Mouse (Mus musculus): Measurements from ENCODE around the gene Ccdc171.
"Not testable (repeated sequence)": the region's sequence is repeated elsewhere in the genome, so short reads cannot be mapped to it uniquely, and the experiment has no call there.

Gene Ccdc171

DNA sequence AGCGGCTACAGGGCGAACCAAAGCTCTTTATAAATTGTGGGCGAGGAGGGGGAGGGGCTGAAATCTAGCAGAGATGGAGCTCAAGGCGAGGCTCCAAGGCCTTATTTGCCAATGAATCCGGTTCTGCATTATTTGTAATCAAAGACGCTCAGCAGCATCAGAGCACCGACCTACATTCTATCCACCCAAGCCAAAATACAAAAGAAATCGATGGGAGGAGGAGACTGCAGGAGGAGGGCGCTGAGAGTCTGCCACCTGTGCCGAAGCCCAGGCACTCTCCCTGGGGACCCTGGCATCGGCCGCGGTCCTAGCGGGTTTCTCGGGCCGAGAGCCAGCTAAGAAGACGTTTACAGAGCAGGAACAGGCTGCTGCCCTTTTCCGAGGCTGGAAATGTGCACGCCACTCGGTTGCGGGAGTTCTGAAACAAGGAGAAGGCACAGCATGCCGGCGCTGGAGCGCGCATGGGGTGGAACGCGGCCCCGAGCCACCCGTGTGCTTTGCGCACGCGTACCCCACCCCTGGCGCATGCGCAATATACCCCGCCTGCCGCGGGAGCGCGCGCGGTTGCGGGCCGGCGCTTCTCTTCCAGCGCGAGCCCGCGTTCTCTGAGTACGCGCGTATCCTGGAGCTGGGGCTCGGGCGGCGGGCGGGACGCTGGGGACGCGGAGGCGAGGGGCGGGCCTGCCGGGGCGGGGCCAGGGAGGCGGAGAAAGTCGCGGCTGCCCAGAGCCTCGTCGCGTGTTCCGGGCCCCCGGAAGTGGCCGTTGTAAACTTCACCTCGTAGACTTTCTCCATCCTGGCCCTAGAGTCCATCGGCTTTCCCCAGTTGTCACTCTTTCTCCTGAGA is at the start of gene Ccdc171:
Gene Ccdc171 (plus strand): TSS at position 703 of the 847 bp plus-strand sequence.
- DNase-seq = peak; percentile 88 to 95

GRCm38 (mm10) chr4:83485250-83485649 is 40.1 kb upstream of the Ccdc171 start:
- no peak for DNase-seq

- DNase-seq = peak; percentile 83 to 91
Measured at GRCm38 (mm10) chr4:83485735-83486116, 39.6 kb upstream of the Ccdc171 start.

GRCm38 (mm10) chr4:83486117-83486901 is 39.0 kb upstream of the Ccdc171 start, which contains the start of gene Psip1:
TSS of gene Psip1 (minus strand) at chr4:83486459.
- DNase-seq = peak; percentile 93 to 94

GRCm38 (mm10) chr4:83489121-83489520 is 36.2 kb upstream of the Ccdc171 start:
- no peak for DNase-seq

- no peak for DNase-seq
Measured at GRCm38 (mm10) chr4:83493112-83493511, 32.2 kb upstream of the Ccdc171 start.

GRCm38 (mm10) chr4:83497013-83497412 is 28.3 kb upstream of the Ccdc171 start:
- DNase-seq = not testable (repeated sequence)

DNA sequence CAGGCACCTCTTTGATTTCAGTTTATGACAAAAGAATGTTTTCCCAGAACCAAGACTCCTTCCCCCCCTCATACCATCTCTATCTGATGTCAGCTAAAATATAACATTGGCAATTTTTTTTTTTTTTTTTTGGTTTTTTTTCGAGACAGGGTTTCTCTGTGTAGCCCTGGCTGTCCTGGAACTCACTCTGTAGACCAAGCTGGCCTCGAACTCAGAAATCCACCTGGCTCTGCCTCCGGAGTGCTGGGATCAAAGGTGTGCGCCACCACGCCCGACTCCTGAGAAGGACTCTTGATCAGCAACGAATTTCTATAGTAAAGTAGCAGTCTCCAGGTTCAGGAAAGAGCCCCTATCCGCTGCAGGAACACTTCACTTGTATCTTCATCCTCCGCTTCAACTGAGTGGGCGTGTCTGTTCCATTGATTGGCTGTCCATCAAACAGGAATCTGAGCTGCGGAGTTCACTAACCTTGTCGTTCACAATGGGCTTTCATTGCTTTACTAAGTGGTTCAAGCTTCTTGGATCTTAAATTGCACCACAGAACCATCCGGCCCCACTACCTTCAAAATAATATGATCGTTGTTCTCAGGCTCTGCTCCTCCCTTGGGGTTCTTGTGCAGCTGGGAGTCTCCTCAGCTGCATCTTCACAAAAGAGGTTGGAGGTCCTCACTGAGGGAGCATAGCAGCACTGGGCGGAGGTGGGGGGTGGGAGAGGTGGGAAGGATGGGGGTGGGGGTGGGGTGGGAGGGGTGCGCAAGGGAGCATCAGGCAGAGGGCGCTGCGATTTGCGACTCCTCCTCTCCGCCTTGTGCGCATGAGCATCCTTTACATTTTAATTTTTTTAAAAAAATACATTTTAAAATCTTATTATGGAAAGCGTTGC is 24.9 kb upstream of the Ccdc171 start:
- no peak for DNase-seq

- DNase-seq = no peak
Measured at GRCm38 (mm10) chr4:83501037-83501430, 24.3 kb upstream of the Ccdc171 start.

GRCm38 (mm10) chr4:83509600-83509999 is 15.7 kb upstream of the Ccdc171 start:
- no peak for DNase-seq

DNA sequence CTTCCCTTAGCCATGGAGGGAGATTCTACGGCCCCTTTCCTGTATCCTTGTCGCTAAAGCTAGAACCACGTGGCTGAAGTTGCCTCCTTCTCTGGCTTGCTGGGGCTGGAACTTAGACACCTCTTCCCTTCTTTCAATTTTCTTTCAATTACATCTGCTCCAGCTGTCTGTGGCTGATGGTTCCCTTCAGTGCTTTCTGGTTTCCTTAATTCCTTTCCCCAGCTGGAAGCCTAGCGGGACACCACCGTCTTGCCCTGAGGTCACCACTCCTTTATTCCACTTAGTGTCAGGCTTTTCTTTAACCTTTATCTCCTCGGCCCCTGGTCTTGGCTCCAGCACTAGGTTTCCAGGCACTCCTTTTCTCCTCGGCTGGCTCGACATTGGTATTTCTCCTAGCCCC is 14.3 kb upstream of the Ccdc171 start:
- no peak for DNase-seq

DNA sequence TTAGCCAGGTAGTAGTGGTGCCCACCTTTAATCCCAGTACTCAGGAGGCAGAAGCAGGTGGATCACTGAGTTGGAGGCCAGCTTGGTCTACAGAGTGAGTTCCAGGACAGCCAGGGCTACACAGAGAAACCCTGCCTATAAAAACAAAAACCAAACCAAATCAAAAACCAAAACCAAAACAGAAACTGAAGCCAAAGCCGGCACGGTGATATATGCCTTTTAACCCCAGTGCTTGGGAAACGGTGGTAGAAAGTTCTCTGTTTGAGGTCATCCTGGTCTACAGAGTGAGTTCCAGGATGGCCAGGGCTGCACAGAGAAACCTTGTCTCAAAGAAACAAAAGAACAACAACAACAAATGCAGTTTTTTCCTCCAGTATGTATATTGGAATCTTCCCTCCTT is 13.1 kb upstream of the Ccdc171 start:
- DNase-seq = no peak

DNA sequence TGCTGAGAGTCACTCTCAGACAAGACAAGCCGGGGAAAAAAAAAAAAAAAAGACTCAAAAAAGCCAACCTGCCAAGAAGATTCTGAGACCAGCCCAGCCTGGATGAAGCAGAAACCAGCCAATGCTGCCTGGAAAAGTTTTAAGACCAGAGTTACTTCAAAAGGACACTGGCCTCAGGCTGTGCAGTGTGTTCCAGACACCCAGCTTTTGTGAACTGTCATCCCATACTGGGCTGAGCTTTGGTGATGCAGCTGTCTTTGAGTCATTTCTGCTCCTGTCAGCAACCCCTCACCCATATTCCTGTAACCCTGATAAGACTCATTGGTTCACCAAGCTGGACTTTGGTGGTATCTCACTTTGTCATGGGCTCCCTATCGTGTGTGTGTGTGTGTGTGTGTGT is 12.7 kb upstream of the Ccdc171 start:
- DNase-seq = no peak

GRCm38 (mm10) chr4:83514183-83514582 is 11.2 kb upstream of the Ccdc171 start:
- no peak for DNase-seq

DNA sequence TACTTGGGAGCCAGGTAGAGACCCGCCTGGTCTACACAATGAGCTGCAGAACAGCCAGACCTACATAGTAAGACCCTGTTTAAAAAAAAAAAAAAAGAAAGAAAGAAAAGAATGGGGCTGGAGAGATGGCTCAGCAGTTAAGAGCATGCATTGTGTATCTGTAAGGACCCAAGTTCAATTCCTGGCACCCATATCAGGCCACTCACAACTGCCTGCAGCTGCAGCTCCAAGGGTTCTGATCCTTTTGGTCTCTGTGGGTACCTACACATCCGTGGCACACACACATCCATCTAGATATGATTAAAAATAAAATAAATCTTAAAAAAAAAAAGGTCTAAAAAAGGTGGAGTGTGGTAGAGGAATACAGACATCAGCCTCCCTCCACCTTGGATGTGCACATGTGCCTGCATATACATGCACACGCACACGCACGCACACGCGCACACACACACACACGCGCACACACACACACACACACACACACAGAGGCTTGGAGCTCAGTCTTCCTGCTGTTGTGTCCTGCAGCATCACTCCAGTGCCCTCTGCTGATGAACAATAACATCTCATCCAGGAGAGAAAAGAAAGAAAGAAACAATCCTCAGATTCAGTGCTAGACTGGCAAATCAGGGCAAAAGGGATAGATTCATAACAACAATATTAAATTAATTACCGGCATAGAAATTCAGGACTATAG is 10.2 kb upstream of the Ccdc171 start:
- no peak for DNase-seq

GRCm38 (mm10) chr4:83516144-83516543 is 9.2 kb upstream of the Ccdc171 start:
- DNase-seq = not testable (repeated sequence)

DNA sequence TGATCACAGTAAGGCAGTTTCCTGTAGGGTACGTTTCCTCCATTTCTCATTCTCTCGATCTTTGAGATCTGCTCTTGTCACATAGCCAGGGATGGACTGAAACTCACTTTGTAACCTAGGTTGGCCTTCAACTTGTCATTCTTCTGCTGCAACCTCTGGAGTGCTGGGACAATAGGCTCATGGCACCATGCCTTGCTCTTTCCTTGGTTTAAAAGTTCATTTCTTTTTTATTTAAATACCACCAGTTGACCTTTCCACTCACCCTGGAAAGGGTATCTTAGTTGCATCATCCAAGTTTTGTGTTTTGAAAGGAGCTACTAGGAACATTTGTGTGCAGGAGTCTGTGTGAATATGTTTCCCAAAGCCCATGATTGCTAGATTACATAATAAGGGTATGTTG is 6.2 kb upstream of the Ccdc171 start:
- DNase-seq = no peak

DNA sequence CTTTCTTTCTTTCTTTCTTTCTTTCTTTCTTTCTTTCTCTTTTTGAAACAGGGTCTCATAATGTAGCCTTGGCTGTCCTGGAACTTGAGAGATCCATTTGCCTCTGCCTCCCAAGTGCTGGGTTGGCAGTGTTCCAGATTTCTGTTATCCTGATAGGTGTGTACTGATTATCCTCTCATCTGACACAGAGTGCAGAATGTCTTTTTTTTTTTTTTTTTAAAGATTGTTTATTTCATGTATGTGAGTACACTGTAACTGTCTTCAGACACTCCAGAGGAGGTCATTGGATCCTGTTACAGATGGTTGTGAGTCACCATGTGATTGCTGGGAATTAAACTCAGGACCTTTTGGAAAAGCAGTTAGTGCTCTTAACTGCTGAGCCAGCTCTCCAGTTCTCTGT is 5.5 kb upstream of the Ccdc171 start:
- no peak for DNase-seq

DNA sequence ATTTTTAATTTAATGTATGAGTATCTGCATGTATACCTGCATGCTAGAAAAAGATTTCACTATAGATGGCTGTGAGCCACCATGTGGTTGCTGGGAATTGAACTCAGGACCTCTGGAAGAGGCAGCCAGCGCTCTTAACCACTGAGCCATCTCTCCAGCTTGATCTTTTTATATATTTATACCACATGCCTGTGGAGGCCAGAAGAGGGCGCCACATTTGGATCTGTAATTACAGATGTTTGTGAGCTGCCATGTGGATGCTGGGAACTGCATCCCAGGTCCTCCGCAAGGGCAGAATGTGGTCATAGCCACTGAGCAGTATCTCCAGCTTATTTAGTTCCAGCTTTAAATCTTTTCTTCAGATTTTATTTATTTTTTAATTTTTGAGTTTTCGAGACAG is 5.0 kb upstream of the Ccdc171 start:
- DNase-seq = no peak

DNA sequence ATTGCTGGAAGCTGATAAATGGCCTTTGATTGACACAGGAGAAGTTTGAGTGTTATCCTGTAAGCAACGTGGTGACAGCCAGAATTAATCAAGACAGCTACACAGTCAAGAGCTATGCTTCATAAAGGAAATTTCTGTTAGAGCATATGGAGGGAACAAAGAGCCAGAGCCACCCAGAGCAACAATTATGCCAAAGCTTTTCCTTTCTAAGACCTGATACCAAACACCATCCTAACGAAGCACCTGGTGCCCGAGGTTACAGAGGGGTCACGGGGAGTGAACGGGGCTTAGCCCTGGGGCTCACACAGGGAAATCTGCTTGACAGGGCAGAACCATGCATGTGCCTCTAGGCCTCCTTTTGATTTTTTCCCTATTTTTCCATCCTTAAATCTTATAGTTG is 3.3 kb upstream of the Ccdc171 start:
- no peak for DNase-seq

GRCm38 (mm10) chr4:83524456-83524842 is 896 bp upstream of the Ccdc171 start:
- DNase-seq = no peak

DNA sequence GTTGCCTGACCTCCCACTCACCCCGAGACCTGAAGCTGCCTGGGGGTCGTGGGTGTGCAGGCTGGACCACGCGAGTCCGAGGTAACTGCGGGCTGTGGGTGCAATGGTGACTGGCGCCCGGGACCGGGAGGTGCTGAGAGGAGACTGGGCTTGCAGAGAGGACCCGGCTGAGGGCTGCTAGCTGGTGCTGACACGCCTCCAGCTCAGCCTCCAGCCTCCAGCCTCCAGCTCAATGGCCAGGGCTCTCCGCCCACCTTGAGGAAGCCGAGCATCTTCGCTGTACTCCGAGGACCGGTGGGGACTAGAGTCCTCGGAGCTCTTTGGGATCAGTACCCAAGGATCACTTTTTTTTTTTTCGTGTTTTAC is 328 bp downstream of the Ccdc171 start:
- peak in 1 of 2 experiments; percentile 60 for DNase-seq

Measured in cerebellum, postnatal 36 days (tissue).